Mouse (Mus musculus) pancreas, adult 10 weeks (tissue): Measurements from ENCODE around the gene Ugt2b34. TPM values are rescaled to one million over a fixed set of nuclear protein-coding genes. Genes with fewer than 3 reads are reported as not detected.

ENCODE experiments used
- polyA plus RNA-seq: library from polyadenylated mRNA; stranded (reverse); fragments of 350-450 nt; fragmentation: Illumina TruSeq; extraction: RNeasy Lipid Tissue Mini Kit (QIAGEN cat#74804); gene quantifications from one replicate; pipeline ENCODE4 v1.2.3, GENCODE M21; 2015; ENCODE audit warnings: low read depth, low replicate concordance; ENCODE audit not compliant: insufficient read depth

The Ugt2b34 gene
- 2.3 TPM for polyA plus RNA-seq

GRCm38 (mm10) chr5:86906758-86907157 lies at the start of gene Ugt2b34:
Gene Ugt2b34 (minus strand): TSS chr5:86906937.

GRCm38 (mm10) chr5:86926426-86926825 lies 19.7 kb upstream of the Ugt2b34 start, which contains the start of gene Ugt2b1:
Gene Ugt2b1 (minus strand): TSS chr5:86926530.

Other genes starting within 250 kb of the Ugt2b34 start
- not detected for gene Tmprss11b, start 230.6 kb downstream of the Ugt2b34 start, polyA plus RNA-seq
- not detected for gene Tmprss11e, start 161.1 kb downstream of the Ugt2b34 start, polyA plus RNA-seq
- 27.8 TPM for gene Ythdc1, start 102.7 kb downstream of the Ugt2b34 start, polyA plus RNA-seq
- not detected for gene Ugt2b1, start 19.6 kb upstream of the Ugt2b34 start, polyA plus RNA-seq
- gene Ugt2b35, start 93.9 kb upstream of the Ugt2b34 start, polyA plus RNA-seq, result not detected
- not detected for gene Ugt2b36, start 185.6 kb upstream of the Ugt2b34 start, polyA plus RNA-seq
- gene Ugt2b5, start 233.4 kb upstream of the Ugt2b34 start, polyA plus RNA-seq, result not detected